Mouse (Mus musculus) lung, embryonic 14.5 days (tissue): ENCODE results near the gene Eef1akmt3. TPM values are rescaled to one million over a fixed set of nuclear protein-coding genes. Genes with fewer than 3 reads are reported as not detected.
A peak's percentile ranks its signal among the peaks of the same experiment; 100 is the strongest.

Source experiments
- ATAC-seq: fragments of 200-750 bp; cut with Nextera tagmentation; 2 replicates; pipeline ENCODE4 v1.8.0; 2017; ENCODE audit warnings: mild to moderate bottlenecking, moderate TSS enrichment, moderate library complexity; ENCODE audit not compliant: insufficient read depth
- DNase-seq: peaks from one replicate; pipeline ENCODE4 v3.0.0-alpha.2; 2015
- H3K27ac ChIP-seq: fragments of 300-500 bp; sonication (generic); 2 replicates; pipeline ENCODE4 v1.5.1; 2014; ENCODE audit warnings: low read depth, mild to moderate bottlenecking, moderate library complexity
- H3K27me3 ChIP-seq: fragments of 300-500 bp; sonication (generic); 2 replicates; pipeline ENCODE4 v1.6.1; 2014; ENCODE audit warnings: low read length, control low read depth; ENCODE audit not compliant: insufficient read depth
- H3K36me3 ChIP-seq: fragments of 300-500 bp; sonication (generic); 2 replicates; pipeline ENCODE4 v1.6.1; 2014; ENCODE audit warnings: control low read depth; ENCODE audit not compliant: insufficient read depth
- H3K4me1 ChIP-seq: fragments of 300-500 bp; sonication (generic); 2 replicates; pipeline ENCODE4 v1.6.1; 2014; ENCODE audit warnings: antibody characterized with exemption, control low read depth; ENCODE audit not compliant: insufficient read depth
- H3K4me2 ChIP-seq: fragments of 300-500 bp; sonication (generic); 2 replicates; pipeline ENCODE4 v1.6.1; 2014; ENCODE audit warnings: mild to moderate bottlenecking
- H3K4me3 ChIP-seq: fragments of 300-500 bp; sonication (generic); 2 replicates; pipeline ENCODE4 v1.5.1; 2014; ENCODE audit warnings: low read depth, low read length
- H3K9ac ChIP-seq: fragments of 300-500 bp; sonication (generic); 2 replicates; pipeline ENCODE4 v1.6.1; 2014
- H3K9me3 ChIP-seq: fragments of 300-500 bp; sonication (generic); 2 replicates; pipeline ENCODE4 v1.6.1; 2016; ENCODE audit warnings: low read depth, low read length, control low read depth
- CTCF ChIP-seq: IDR thresholded peaks from 2 replicates; pipeline ENCODE4 v1.5.1; 2016; ENCODE audit warnings: antibody characterized with exemption, low read depth
- WGBS: fragments of 180-500 bp; shearing (Covaris S2); extraction: QIAGEN DNeasy Blood & Tissue Kit; methylation state at CpG from one replicate; pipeline ENCODE4 v1.1.7; 2014; 5-methylcytosine and 5-hydroxymethylcytosine counted together
- polyA plus RNA-seq: library from polyadenylated mRNA; unstranded; fragments of >200 nt; fragmentation: Nextera tagmentation; extraction: Ambion mirVana; gene quantifications from 2 replicates; pipeline ENCODE4 v1.2.1, GENCODE M21; 2014

Gene Eef1akmt3
- polyA plus RNA-seq, 1 experiment from 2014 or later: 0.74 TPM

DNA sequence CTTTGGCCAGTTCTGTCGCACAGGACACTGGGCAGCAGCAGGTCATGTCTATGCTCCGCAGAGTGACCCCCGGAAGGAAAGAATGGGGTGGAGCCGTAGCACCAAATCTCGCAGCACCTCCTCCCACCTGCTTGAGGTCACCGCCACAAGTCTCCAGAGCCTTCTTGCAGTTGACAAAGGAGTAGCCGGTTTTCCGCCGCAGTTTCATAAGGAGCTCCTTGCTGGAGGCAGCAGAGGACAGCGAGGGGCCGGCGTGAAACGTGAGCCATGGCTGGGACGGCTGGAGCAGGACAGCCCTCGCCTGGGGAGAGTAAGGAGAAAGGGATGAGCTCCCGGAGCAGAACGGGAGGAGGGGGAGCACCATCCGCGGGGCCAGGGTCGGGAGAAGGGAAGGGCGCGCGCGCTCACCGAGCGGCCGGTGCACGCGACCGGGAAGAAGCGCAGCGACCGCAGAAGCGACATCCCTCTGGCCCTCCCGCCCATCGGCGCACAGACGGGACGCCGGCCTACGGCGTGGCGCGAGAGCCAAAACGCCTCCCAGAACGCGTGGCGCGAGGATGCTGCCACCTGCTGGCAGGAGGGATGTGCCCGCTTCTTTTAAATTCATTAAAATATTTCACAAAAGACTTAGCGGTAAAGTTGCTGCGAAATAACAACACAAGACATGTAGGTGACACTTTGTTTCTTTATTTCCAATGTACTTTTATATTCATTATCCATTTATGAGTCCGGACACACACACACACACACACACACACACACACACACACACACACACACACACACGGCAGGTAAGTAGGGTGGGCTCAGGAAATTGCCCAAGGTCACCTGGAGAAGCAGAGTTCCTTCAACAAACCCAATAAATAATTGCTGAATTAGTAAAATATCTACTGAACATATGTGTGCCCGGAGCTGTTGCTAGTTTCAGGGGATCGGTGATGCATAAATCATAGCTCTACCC lies 10.7 kb downstream of the Eef1akmt3 start, which contains the start of gene Tsfm:
Gene Tsfm (minus strand): TSS at position 505 of the 961 bp plus-strand sequence.
- DNase-seq (peak; percentile 98), ATAC-seq (peak; percentile 91)
- Histone ChIP-seq H3K9ac (peak within 1 kb of the TSS; percentile 88), H3K4me3 (peak within 1 kb of the TSS; percentile 87), H3K36me3 (peaks cover 37% of the 10 kb centered on the region), H3K27ac (peak within 1 kb of the TSS; percentile 79; the same call in 1 of the 2 replicates), H3K27me3 (no peaks in the 10 kb centered on the region), H3K4me1 (no peaks in the 10 kb centered on the region), H3K9me3 (no peaks in the 10 kb centered on the region), H3K4me2 (peak within 1 kb of the TSS; percentile 69)
- WGBS: 5% methylated on average over 56 of the region's 56 CpGs
- TF ChIP-seq CTCF: peak; percentile 95

DNA sequence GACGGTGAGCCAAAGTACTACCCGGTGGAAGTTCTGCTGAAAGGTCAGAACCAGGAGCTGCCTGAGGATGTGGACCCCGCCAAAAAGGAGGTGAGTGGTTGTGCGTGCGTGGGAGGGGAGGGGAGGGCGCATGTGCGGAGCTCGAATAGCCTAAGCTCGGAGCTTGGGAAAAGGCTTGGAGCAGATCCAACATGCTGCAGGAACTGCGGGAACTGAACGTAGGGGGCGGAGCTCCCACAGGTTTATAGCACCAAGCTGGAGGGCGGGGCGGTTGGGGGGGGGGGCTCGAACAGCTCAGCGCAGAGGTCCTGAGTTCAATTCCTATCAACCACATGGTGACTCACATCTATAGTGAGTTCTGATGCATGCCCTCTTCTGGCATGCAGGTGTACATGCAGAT lies 22.9 kb downstream of the Eef1akmt3 start:
- ATAC-seq: no peak
- Histone ChIP-seq H3K27ac (no peak overlapping the region), H3K27me3 (no peaks in the 10 kb centered on the region), H3K36me3 (peaks cover 17% of the 10 kb centered on the region), H3K9me3 (no peaks in the 10 kb centered on the region), H3K4me2 (no peak overlapping the region), H3K4me1 (no peaks in the 10 kb centered on the region), H3K4me3 (no peak overlapping the region), H3K9ac (no peak overlapping the region)
- WGBS: 70% methylated on average over 16 of the region's 16 CpGs
- TF ChIP-seq CTCF: no peak
- no peak for DNase-seq

DNA sequence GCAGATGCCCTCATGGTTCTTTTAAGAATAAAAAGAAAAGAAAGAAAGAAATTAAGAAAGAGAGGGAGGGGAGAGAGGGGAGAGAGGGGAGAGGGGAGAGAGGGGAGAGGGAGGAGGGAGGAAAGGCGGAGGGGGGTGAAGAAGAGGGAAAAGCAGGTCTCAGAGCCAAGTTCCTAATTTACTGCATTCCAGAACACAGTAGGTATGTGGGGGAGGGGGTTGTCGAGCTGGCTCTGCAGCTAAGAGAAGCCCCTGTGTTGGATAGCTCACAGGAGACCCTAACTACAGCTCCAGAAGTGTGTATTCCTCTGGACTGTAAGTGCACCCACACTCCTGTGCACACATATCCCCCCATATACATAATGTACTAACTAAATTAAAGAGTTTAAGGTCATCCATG lies 24.2 kb downstream of the Eef1akmt3 start:
- TF ChIP-seq CTCF: no peak
- H3K4me3 ChIP-seq: no peak overlapping the region
- H3K4me2 ChIP-seq: no peak overlapping the region
- no peaks in the 10 kb centered on the region for H3K27me3 ChIP-seq
- WGBS: 9% methylated on average over 2 of the region's 2 CpGs
- peaks cover 4% of the 10 kb centered on the region; the same call in 1 of the 2 replicates for H3K36me3 ChIP-seq
- H3K9me3 ChIP-seq: no peaks in the 10 kb centered on the region
- ATAC-seq (no peak), DNase-seq (no peak)
- no peaks in the 10 kb centered on the region for H3K4me1 ChIP-seq
- H3K9ac ChIP-seq: no peak overlapping the region
- no peak overlapping the region for H3K27ac ChIP-seq

DNA sequence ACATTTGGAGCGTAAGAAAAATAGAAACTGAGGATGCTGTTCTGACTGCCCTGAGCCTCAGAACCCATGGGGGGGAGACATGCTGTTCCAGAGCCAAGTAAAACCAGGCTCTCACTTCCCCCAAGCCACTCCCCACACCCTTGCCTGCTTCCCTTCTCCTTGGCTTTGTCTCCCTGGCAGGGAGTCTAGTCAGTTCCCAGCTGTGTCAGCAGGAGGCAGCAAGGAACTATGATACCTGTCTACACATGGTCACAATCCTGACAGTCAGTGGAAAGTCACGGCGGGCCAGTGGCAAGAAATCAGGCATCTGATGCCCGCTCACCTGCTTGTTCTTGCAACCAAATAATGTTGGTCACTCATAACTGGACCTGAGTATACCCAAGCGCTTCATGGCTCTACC lies 24.8 kb downstream of the Eef1akmt3 start:
- ATAC-seq: peak; percentile 65; the same call in 1 of the 2 replicates
- no peak overlapping the region for H3K27ac ChIP-seq
- 51% methylated on average over 5 of the region's 5 CpGs for WGBS
- H3K9ac ChIP-seq: no peak overlapping the region
- no peak overlapping the region for H3K4me2 ChIP-seq
- H3K9me3 ChIP-seq: no peaks in the 10 kb centered on the region
- no peaks in the 10 kb centered on the region for H3K4me1 ChIP-seq
- TF ChIP-seq CTCF: peak; percentile 60
- peak; percentile 43 for DNase-seq
- H3K27me3 ChIP-seq: no peaks in the 10 kb centered on the region
- H3K4me3 ChIP-seq: no peak overlapping the region
- H3K36me3 ChIP-seq: no peaks in the 10 kb centered on the region

DNA sequence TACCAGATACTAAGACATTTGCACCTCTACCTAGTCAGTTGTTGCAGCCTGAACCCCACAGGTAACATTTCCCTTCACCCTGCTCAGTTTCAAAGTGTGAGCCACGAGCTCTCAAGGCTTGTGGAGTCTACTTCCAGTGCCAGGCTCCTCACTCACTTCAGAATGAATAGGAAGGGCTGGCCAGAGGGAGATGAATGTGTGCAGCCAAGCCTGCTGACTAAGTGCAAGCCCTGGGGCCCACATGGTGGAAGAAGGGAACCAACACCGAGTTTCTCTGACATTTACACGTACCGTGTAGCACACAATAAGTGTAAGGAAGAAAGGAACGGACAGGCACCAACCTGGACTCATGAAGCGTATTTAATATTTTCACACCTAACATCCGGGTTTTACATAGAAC lies 37.5 kb downstream of the Eef1akmt3 start:
- Histone ChIP-seq H3K9ac (no peak overlapping the region), H3K27ac (no peak overlapping the region), H3K27me3 (no peaks in the 10 kb centered on the region), H3K4me1 (no peaks in the 10 kb centered on the region), H3K36me3 (peaks cover 20% of the 10 kb centered on the region), H3K4me2 (no peak overlapping the region), H3K4me3 (no peak overlapping the region), H3K9me3 (no peaks in the 10 kb centered on the region)
- no peak for TF ChIP-seq CTCF
- DNase-seq (no peak), ATAC-seq (no peak)
- 77% methylated on average over 7 of the region's 7 CpGs for WGBS

DNA sequence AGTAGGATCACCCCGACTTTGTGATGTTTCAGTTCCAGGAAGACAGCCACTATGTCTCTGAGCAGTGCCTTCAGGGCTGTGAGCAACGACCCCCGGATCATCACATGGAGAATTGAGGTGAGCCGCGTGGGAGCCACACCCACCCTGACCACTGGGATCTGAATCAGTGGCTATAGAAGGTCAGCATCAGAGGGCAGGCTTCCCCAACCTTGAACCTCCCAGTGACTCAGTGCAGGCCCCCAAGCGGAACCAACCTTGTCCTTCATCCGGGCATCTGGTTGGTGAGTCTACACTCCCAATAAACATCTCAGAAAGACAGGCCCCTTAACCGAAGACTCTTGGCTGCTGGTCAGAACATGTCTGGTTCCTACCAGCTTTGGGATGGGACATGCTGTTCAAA lies 38.0 kb downstream of the Eef1akmt3 start:
- 84% methylated on average over 8 of the region's 8 CpGs for WGBS

DNA sequence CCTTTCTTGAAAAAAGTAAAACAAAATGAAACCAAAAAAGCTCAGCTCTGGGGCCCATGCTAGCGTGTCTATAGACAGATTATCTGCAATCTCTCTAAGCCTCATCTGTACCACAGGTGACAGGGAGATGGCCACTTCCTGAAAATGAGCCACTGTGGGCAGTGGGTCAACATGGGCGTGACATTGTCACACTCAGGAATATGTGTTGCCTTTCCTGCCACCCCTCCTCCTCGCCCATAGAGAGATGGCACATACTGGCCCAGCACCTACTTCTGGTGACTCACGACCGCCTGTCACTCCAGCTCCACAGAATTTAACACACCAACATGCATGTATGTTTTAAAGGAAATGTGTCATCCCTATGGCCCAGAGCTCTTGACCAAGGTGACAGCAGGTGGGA lies 38.5 kb downstream of the Eef1akmt3 start:
- no peaks in the 10 kb centered on the region for H3K4me1 ChIP-seq
- H3K9me3 ChIP-seq: no peaks in the 10 kb centered on the region
- TF ChIP-seq CTCF: no peak
- no peaks in the 10 kb centered on the region for H3K27me3 ChIP-seq
- no peak for DNase-seq
- H3K27ac ChIP-seq: no peak overlapping the region
- H3K9ac ChIP-seq: no peak overlapping the region
- WGBS: 79% methylated on average over 5 of the region's 5 CpGs
- peaks cover 30% of the 10 kb centered on the region for H3K36me3 ChIP-seq
- no peak overlapping the region for H3K4me2 ChIP-seq
- no peak for ATAC-seq
- no peak overlapping the region for H3K4me3 ChIP-seq

More for the DNA sequence above, 38.0 kb downstream of the Eef1akmt3 start:
- no peak for TF ChIP-seq CTCF
- no peak for DNase-seq
- H3K9me3 ChIP-seq: no peaks in the 10 kb centered on the region
- no peak overlapping the region for H3K27ac ChIP-seq
- no peak overlapping the region for H3K4me3 ChIP-seq
- no peak overlapping the region for H3K4me2 ChIP-seq
- peaks cover 24% of the 10 kb centered on the region for H3K36me3 ChIP-seq
- no peaks in the 10 kb centered on the region for H3K4me1 ChIP-seq
- no peak for ATAC-seq
- H3K9ac ChIP-seq: no peak overlapping the region
- no peaks in the 10 kb centered on the region for H3K27me3 ChIP-seq
